Mouse (Mus musculus): ENCODE data around the gene Mum1. TPM values are rescaled to one million over a fixed set of nuclear protein-coding genes. Genes with fewer than 3 reads are reported as not detected.

Gene Mum1
- total and polyA plus RNA-seq, 2 experiments from 2014 or later, result 42.4 to 45.1 TPM

DNA sequence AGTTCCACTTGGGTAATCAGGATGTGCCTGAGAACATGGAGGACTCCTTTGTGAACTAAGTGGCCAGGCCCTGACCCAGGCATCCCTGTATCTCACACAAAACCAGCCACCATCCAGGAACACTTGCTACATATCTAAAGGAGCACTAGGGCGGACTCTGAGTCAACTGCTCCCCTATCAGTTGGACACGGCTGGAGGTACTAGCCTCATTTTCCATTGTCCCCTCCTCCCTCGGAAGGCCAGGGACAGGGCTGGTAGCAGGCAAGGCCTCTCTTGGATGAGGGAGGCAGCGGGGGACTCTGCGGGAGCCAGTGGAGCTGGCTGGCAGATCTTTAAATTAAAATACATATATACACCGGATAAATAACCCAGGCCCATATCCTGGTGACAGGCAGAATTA, 32.3 kb upstream of the Mum1 start:
- Histone ChIP-seq H3K9me3 (ENCODE audit: low read length) (no peaks in the 10 kb centered on the region), H3K36me3 (ENCODE audit: insufficient read depth, low read length) (peaks cover 3% of the 10 kb centered on the region; the same call in 1 of the 2 replicates), H3K27ac (ENCODE audit: low read depth, low read length) (no peak overlapping the region), H3K9ac (replicated peaks; ENCODE audit: low read length, poor library complexity, severe bottlenecking) (no peak overlapping the region), H3K27me3 (ENCODE audit: insufficient read depth, low read length) (no peaks in the 10 kb centered on the region), H3K4me1 (ENCODE audit: insufficient read depth, low read length) (no peaks in the 10 kb centered on the region), H3K4me2 (ENCODE audit: low read depth, low read length, poor library complexity, severe bottlenecking) (no peak overlapping the region), H3K4me3 (ENCODE audit: low read depth, low read length) (no peak overlapping the region)
- DNase-seq (ENCODE audit: low spot score) (no peak), ATAC-seq (ENCODE audit: low FRiP score) (no peak)
- 51% methylated on average over 6 of the region's 6 CpGs for WGBS
- no peak for TF ChIP-seq CTCF (IDR thresholded peaks at IDR 0.05)

DNA sequence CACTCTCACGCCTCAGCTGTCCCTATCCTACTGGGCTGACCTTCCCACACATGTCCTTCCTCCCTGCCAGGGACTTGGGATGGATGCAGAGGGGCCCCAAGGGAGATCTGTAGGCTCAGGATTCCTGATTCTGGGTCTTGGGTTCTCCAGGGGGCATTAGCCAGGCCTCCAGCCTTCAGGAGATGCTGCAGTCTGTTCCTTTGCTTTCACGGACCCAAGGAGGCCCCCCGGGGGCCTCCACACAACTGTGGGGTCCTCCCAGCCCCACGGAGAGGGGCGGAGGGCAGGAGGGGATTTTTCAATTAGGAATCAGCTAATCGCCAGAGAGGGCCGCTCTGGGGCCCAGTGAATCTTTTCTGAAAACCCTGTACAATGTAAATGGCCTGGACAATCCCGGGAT, 31.8 kb upstream of the Mum1 start:
- WGBS, result 20% methylated on average over 8 of the region's 8 CpGs
- Histone ChIP-seq H3K4me3 (ENCODE audit: low read depth, low read length) (no peak overlapping the region), H3K36me3 (ENCODE audit: insufficient read depth, low read length) (no peaks in the 10 kb centered on the region), H3K9me3 (ENCODE audit: low read length) (no peaks in the 10 kb centered on the region), H3K27ac (ENCODE audit: low read depth, low read length) (no peak overlapping the region), H3K4me1 (ENCODE audit: insufficient read depth, low read length) (no peaks in the 10 kb centered on the region), H3K27me3 (ENCODE audit: insufficient read depth, low read length) (no peaks in the 10 kb centered on the region), H3K9ac (replicated peaks; ENCODE audit: low read length, poor library complexity, severe bottlenecking) (no peak overlapping the region), H3K4me2 (ENCODE audit: low read depth, low read length, poor library complexity, severe bottlenecking) (no peak overlapping the region)
- DNase-seq (ENCODE audit: low spot score), result no peak
- no peak for TF ChIP-seq CTCF (IDR thresholded peaks at IDR 0.05)
- ATAC-seq (ENCODE audit: low FRiP score), result no peak

DNA sequence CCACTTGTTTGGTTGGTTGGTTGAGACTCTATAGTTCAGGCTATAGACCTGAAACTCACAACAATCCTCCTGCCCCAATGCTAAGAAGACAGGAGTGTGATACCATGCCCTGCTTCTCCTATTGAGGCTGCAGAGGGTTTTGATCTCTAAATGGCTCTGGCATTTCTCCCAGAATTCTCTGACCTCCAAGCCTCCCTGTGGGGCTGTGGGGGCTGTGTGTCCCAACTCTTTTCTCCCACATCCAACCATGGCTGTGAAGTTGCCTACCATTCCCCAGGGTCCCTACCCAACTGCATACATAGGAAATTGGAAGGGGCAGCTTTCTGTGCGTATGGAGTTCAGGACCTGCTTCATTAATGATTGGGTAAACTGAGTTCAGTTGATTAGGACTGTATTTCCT, 30.1 kb upstream of the Mum1 start:
- DNase-seq (ENCODE audit: low spot score), result no peak
- TF ChIP-seq CTCF (IDR thresholded peaks at IDR 0.05), result no peak
- WGBS, result 54% methylated on average over 1 of the region's 1 CpGs

DNA sequence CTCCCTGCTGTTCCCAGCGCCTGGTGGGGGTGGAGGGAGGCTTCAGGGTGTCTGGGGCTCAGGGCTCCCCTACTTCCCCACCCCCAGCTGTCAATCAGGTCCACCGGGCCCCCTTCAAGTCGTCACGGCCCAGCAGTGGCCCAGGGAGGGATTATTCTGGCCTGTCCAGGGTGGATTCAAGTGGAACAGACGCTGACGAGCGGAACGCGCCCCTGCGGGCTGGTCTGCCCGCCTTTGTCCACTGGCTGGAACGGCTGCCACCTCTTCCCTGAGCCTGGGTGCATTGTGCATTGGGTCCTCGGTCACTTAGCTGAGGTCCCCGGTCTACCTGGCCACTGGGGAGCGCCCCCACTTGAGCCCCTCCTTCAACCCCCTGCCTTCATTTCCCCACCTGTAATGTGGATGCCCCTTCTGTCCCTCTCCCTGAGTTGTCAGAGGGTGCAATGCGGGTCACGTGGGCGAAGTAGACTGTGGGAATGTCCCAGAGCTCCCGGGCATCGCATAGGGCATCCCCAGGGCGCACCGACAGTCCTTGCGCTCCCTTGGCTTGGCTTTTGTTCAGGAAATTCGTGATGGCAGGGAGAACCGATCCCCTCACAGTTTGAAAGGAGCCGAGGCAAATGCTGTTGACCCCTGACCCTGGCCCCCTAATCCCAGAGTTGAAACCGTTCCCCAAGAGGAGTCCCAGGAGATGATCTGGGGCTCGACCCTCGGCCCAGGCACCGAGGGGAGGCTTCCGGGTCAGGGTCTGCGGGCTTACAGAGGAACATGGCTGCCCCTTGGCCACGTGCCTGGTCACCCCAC, 29.3 kb upstream of the Mum1 start:
- DNase-seq (ENCODE audit: low spot score) (no peak), ATAC-seq (ENCODE audit: low FRiP score) (no peak)
- Histone ChIP-seq H3K27ac (ENCODE audit: low read depth, low read length) (no peak overlapping the region), H3K9ac (replicated peaks; ENCODE audit: low read length, poor library complexity, severe bottlenecking) (no peak overlapping the region), H3K27me3 (ENCODE audit: insufficient read depth, low read length) (no peaks in the 10 kb centered on the region), H3K9me3 (ENCODE audit: low read length) (no peaks in the 10 kb centered on the region), H3K4me1 (ENCODE audit: insufficient read depth, low read length) (no peaks in the 10 kb centered on the region), H3K36me3 (ENCODE audit: insufficient read depth, low read length) (no peaks in the 10 kb centered on the region), H3K4me2 (ENCODE audit: low read depth, low read length, poor library complexity, severe bottlenecking) (no peak overlapping the region), H3K4me3 (ENCODE audit: low read depth, low read length) (no peak overlapping the region)
- no peak for TF ChIP-seq CTCF (IDR thresholded peaks at IDR 0.05)
- 22% methylated on average over 33 of the region's 33 CpGs for whole genome bisulfite sequencing

More for the DNA sequence above, 30.1 kb upstream of the Mum1 start:
- no peaks in the 10 kb centered on the region for H3K9me3 ChIP-seq (ENCODE audit: low read length)
- no peak overlapping the region for H3K4me3 ChIP-seq (ENCODE audit: low read depth, low read length)
- H3K27me3 ChIP-seq (ENCODE audit: insufficient read depth, low read length), result no peaks in the 10 kb centered on the region
- no peak for ATAC-seq (ENCODE audit: low FRiP score)
- H3K27ac ChIP-seq (ENCODE audit: low read depth, low read length), result no peak overlapping the region
- no peaks in the 10 kb centered on the region for H3K4me1 ChIP-seq (ENCODE audit: insufficient read depth, low read length)
- no peaks in the 10 kb centered on the region for H3K36me3 ChIP-seq (ENCODE audit: insufficient read depth, low read length)
- H3K4me2 ChIP-seq (ENCODE audit: low read depth, low read length, poor library complexity, severe bottlenecking), result no peak overlapping the region
- H3K9ac ChIP-seq (replicated peaks; ENCODE audit: low read length, poor library complexity, severe bottlenecking), result no peak overlapping the region

DNA sequence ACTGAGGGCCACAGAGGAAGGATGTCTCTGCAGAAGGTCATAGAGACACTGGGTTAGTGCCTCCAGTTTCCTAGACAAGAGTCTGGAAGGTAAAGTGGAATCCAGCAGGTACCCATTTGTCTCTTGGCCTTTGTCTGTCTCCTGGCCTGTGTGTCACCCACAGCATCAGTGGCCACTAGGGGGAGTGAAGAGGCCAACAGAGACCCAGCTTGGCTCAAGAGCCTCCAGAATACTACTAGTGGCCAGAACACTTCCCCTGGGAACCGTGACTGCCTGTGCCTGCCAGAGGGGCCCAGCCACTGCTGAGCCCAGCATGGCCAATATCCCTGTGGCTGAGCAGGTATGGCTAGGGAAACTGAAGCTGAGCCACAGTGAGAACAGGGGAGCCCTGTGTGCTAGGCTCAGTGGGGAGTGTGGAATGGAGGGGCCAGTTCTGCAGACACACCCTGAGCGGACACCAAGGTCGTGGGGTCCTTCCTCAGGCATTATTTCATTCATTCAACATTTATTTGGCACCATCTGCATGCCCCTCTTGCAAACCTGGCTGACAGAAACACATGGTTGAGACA, 26.7 kb upstream of the Mum1 start:
- Histone ChIP-seq H3K36me3 (ENCODE audit: insufficient read depth, low read length) (no peaks in the 10 kb centered on the region), H3K4me2 (ENCODE audit: low read depth, low read length, poor library complexity, severe bottlenecking) (no peak overlapping the region), H3K4me3 (ENCODE audit: low read depth, low read length) (no peak overlapping the region), H3K4me1 (ENCODE audit: insufficient read depth, low read length) (no peaks in the 10 kb centered on the region), H3K9ac (replicated peaks; ENCODE audit: low read length, poor library complexity, severe bottlenecking) (no peak overlapping the region), H3K9me3 (ENCODE audit: low read length) (no peaks in the 10 kb centered on the region), H3K27me3 (ENCODE audit: insufficient read depth, low read length) (no peaks in the 10 kb centered on the region), H3K27ac (ENCODE audit: low read depth, low read length) (no peak overlapping the region)
- DNase-seq (ENCODE audit: low spot score) (peak; percentile 90), ATAC-seq (ENCODE audit: low FRiP score) (0 out of 2 replicates have a peak, but pooled peaks have one; percentile 70)
- 45% methylated on average over 3 of the region's 3 CpGs for WGBS
- peak; percentile 87 for TF ChIP-seq CTCF (IDR thresholded peaks at IDR 0.05)

DNA sequence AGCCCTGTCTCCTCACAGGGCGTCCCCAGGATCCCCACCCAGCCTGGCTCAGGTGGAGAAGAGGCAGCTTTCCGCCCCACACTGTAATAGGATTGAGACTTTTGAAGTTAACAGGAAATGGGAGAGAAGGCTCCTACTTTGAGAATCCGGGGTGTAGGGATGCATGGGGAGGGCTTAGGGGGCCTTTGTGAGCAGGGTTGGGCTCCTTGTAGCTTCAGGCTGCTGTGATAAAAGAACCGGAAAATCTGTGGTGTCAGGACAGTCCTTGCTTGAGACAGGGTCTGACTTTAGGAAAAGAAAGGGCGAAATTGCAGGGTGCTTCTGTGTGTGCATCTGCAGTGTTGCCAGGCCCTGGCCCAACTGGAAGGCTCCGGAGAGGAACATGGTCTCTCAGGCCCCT, 25.7 kb upstream of the Mum1 start:
- ATAC-seq (ENCODE audit: low FRiP score), result no peak
- H3K27me3 ChIP-seq (ENCODE audit: insufficient read depth, low read length), result no peaks in the 10 kb centered on the region
- no peak overlapping the region for H3K27ac ChIP-seq (ENCODE audit: low read depth, low read length)
- TF ChIP-seq CTCF (IDR thresholded peaks at IDR 0.05), result no peak
- H3K4me2 ChIP-seq (ENCODE audit: low read depth, low read length, poor library complexity, severe bottlenecking), result no peak overlapping the region
- no peaks in the 10 kb centered on the region for H3K36me3 ChIP-seq (ENCODE audit: insufficient read depth, low read length)
- 37% methylated on average over 6 of the region's 6 CpGs for WGBS
- no peak for DNase-seq (ENCODE audit: low spot score)
- H3K9me3 ChIP-seq (ENCODE audit: low read length), result no peaks in the 10 kb centered on the region
- no peaks in the 10 kb centered on the region for H3K4me1 ChIP-seq (ENCODE audit: insufficient read depth, low read length)
- H3K9ac ChIP-seq (replicated peaks; ENCODE audit: low read length, poor library complexity, severe bottlenecking), result no peak overlapping the region
- H3K4me3 ChIP-seq (ENCODE audit: low read depth, low read length), result no peak overlapping the region
